Mouse (Mus musculus): ENCODE measurements around the gene Slc9a1.

DNA sequence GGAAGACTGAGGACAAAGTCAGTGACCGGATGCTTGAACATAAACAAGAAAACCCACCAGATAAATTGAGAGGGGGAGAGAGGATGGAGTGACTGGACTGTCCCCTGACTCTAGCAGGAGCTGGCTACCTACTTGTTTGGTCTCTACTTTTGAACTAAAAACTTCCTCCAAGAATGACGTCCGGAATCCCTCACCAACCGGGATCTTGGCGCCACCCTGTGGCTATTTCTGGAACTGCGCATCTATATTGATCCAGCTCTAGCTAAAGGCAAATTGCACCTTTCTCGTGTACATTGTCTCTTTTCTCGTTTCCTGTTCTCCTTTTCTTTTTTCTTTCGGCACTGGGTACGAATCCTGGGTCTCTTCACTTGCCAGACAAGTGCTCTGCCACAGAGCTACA lies 82.0 kb downstream of the Slc9a1 start:
- TF ChIP-seq CTCF (IDR thresholded peaks at IDR 0.05; ENCODE audit: extremely low read depth, insufficient read depth, low read length) (peak; percentile 98), POLR2A (IDR thresholded peaks at IDR 0.05; ENCODE audit: extremely low read depth, insufficient read depth, low read length) (no peak)

All from cortical plate, adult 2 months (tissue).